Mouse (Mus musculus) hindbrain, embryonic 11.5 days (tissue): Measurements from ENCODE around the gene Apc2. TPM values are rescaled to one million over a fixed set of nuclear protein-coding genes. Genes with fewer than 3 reads are reported as not detected.
A peak's percentile ranks its signal among the peaks of the same experiment; 100 is the strongest.

Experiments
- ATAC-seq: fragments of 200-750 bp; cut with Nextera tagmentation; 2 replicates; pipeline ENCODE4 v1.8.0; 2017; ENCODE audit warnings: mild to moderate bottlenecking, moderate TSS enrichment, moderate library complexity; ENCODE audit not compliant: low FRiP score
- DNase-seq: peaks from one replicate; pipeline ENCODE4 v3.0.0-alpha.2; 2015; ENCODE audit warnings: low spot score
- H3K27ac ChIP-seq: fragments of 300-500 bp; sonication (generic); 2 replicates; pipeline ENCODE4 v1.5.1; 2014; ENCODE audit warnings: mild to moderate bottlenecking, low read depth, low read length
- H3K27me3 ChIP-seq: fragments of 300-500 bp; sonication (generic); 2 replicates; pipeline ENCODE4 v1.6.1; 2014; ENCODE audit warnings: mild to moderate bottlenecking, low read length, moderate library complexity, mixed read lengths; ENCODE audit not compliant: control insufficient read depth, insufficient read depth
- H3K36me3 ChIP-seq: fragments of 300-500 bp; sonication (generic); 2 replicates; pipeline ENCODE4 v1.6.1; 2014; ENCODE audit warnings: mild to moderate bottlenecking, low read length, moderate library complexity, mixed read lengths; ENCODE audit not compliant: control insufficient read depth, insufficient read depth
- H3K4me1 ChIP-seq: fragments of 300-500 bp; sonication (generic); replicated peaks from 2 replicates; pipeline ENCODE4 v1.6.1; 2014; ENCODE audit warnings: low read length, mixed read lengths; ENCODE audit not compliant: control insufficient read depth, insufficient read depth
- H3K4me2 ChIP-seq: fragments of 300-500 bp; sonication (generic); replicated peaks from 2 replicates; pipeline ENCODE4 v1.6.1; 2014; ENCODE audit warnings: mild to moderate bottlenecking, low read depth, low read length
- H3K4me3 ChIP-seq: fragments of 300-500 bp; sonication (generic); 2 replicates; pipeline ENCODE4 v1.5.1; 2014; ENCODE audit warnings: low read depth, low read length
- H3K9ac ChIP-seq: fragments of 300-500 bp; sonication (generic); 2 replicates; pipeline ENCODE4 v1.6.1; 2014; ENCODE audit warnings: low read depth, low read length
- H3K9me3 ChIP-seq: fragments of 300-500 bp; sonication (generic); 2 replicates; pipeline ENCODE4 v1.6.1; 2016; ENCODE audit warnings: low read length; ENCODE audit not compliant: control insufficient read depth
- WGBS: fragments of 180-500 bp; shearing (Covaris S2); extraction: QIAGEN DNeasy Blood & Tissue Kit; methylation state at CpG from one replicate; pipeline ENCODE4 v1.1.7; 2014; 5-methylcytosine and 5-hydroxymethylcytosine counted together
- polyA plus RNA-seq: library from polyadenylated mRNA; unstranded; fragments of >200 nt; fragmentation: Nextera tagmentation; extraction: Ambion mirVana; gene quantifications from 2 replicates; pipeline ENCODE4 v1.2.1, GENCODE M21; 2014

Apc2 gene
- polyA plus RNA-seq, 1 experiment from 2014 or later = 101 TPM

GRCm38 (mm10) chr10:80332525-80332989 is 36.8 kb downstream of the Apc2 start:
- H3K9ac ChIP-seq = no peak overlapping the region
- no peak overlapping the region for H3K27ac ChIP-seq

GRCm38 (mm10) chr10:80336263-80336662 is 40.5 kb downstream of the Apc2 start:
- Histone ChIP-seq H3K4me1 (no peaks in the 10 kb centered on the region; the same call in 1 of the 2 replicates), H3K9me3 (no peaks in the 10 kb centered on the region), H3K4me2 (no peak overlapping the region), H3K9ac (no peak overlapping the region), H3K36me3 (no peaks in the 10 kb centered on the region), H3K27me3 (peaks cover 12% of the 10 kb centered on the region), H3K4me3 (no peak overlapping the region), H3K27ac (no peak overlapping the region)
- DNase-seq = no peak
- 87% methylated on average over 12 of the region's 12 CpGs for WGBS
- ATAC-seq = no peak

More at GRCm38 (mm10) chr10:80332525-80332989, 36.8 kb downstream of the Apc2 start:
- Histone ChIP-seq H3K4me1 (0 out of 2 replicates have a peak, but pooled peaks cover 5% of the 10 kb centered on the region), H3K4me2 (no peak overlapping the region), H3K9me3 (no peaks in the 10 kb centered on the region), H3K36me3 (no peaks in the 10 kb centered on the region), H3K27me3 (peaks cover 7% of the 10 kb centered on the region), H3K4me3 (no peak overlapping the region)
- DNase-seq (no peak), ATAC-seq (no peak)
- WGBS = 81% methylated on average over 5 of the region's 5 CpGs

- Histone ChIP-seq H3K9me3 (no peaks in the 10 kb centered on the region), H3K27me3 (peaks cover 51% of the 10 kb centered on the region), H3K27ac (no peak overlapping the region), H3K36me3 (no peaks in the 10 kb centered on the region), H3K4me2 (no peak overlapping the region), H3K4me3 (no peak overlapping the region), H3K9ac (no peak overlapping the region), H3K4me1 (peaks cover 17% of the 10 kb centered on the region)
- WGBS = 23% methylated on average over 19 of the region's 19 CpGs
- ATAC-seq (peak; percentile 27; the same call in 1 of the 2 replicates), DNase-seq (peak; percentile 93)
These were observed 44.4 kb downstream of the Apc2 start for GRCm38 (mm10) chr10:80339941-80340750.

- WGBS = 10% methylated on average over 21 of the region's 21 CpGs
- no peak for DNase-seq
- H3K4me3 ChIP-seq = no peak overlapping the region
- peaks cover 59% of the 10 kb centered on the region for H3K27me3 ChIP-seq
- H3K9me3 ChIP-seq = no peaks in the 10 kb centered on the region
- H3K9ac ChIP-seq = no peak overlapping the region
- H3K36me3 ChIP-seq = no peaks in the 10 kb centered on the region
- no peak overlapping the region for H3K27ac ChIP-seq
- no peak for ATAC-seq
- peaks cover 17% of the 10 kb centered on the region for H3K4me1 ChIP-seq
- H3K4me2 ChIP-seq = no peak overlapping the region
These were observed 45.2 kb downstream of the Apc2 start for GRCm38 (mm10) chr10:80341026-80341425.

GRCm38 (mm10) chr10:80341491-80342304 is 45.9 kb downstream of the Apc2 start:
- 2% methylated on average over 47 of the region's 47 CpGs for WGBS
- Histone ChIP-seq H3K9me3 (no peaks in the 10 kb centered on the region), H3K36me3 (no peaks in the 10 kb centered on the region), H3K9ac (no peak overlapping the region), H3K4me1 (peaks cover 17% of the 10 kb centered on the region), H3K27ac (no peak overlapping the region), H3K4me3 (peak overlapping the region; percentile 23; the same call in 1 of the 2 replicates), H3K4me2 (peak overlapping the region; percentile 35), H3K27me3 (peaks cover 62% of the 10 kb centered on the region)
- DNase-seq (no peak), ATAC-seq (no peak)

- Histone ChIP-seq H3K4me3 (peak overlapping the region; percentile 23), H3K36me3 (no peaks in the 10 kb centered on the region), H3K9ac (no peak overlapping the region), H3K9me3 (no peaks in the 10 kb centered on the region), H3K27me3 (peaks cover 67% of the 10 kb centered on the region), H3K4me1 (peaks cover 17% of the 10 kb centered on the region), H3K27ac (no peak overlapping the region), H3K4me2 (peak overlapping the region; percentile 35)
- ATAC-seq = 0 out of 2 replicates have a peak, but pooled peaks have one; percentile 16
- no peak for DNase-seq
- WGBS = 3% methylated on average over 26 of the region's 26 CpGs
These were observed 46.5 kb downstream of the Apc2 start for GRCm38 (mm10) chr10:80342305-80342748.

GRCm38 (mm10) chr10:80342749-80343424 is 47.1 kb downstream of the Apc2 start:
- H3K27me3 ChIP-seq = peaks cover 72% of the 10 kb centered on the region
- H3K9me3 ChIP-seq = no peaks in the 10 kb centered on the region
- no peak overlapping the region for H3K27ac ChIP-seq
- no peaks in the 10 kb centered on the region for H3K36me3 ChIP-seq
- H3K4me3 ChIP-seq = peak overlapping the region; percentile 23
- ATAC-seq = peak; percentile 76
- peak overlapping the region; percentile 35 for H3K4me2 ChIP-seq
- peaks cover 17% of the 10 kb centered on the region for H3K4me1 ChIP-seq
- no peak overlapping the region for H3K9ac ChIP-seq
- 0% methylated on average over 30 of the region's 33 CpGs for WGBS
- peak; percentile 78 for DNase-seq

- no peak overlapping the region for H3K27ac ChIP-seq
- WGBS = 27% methylated on average over 13 of the region's 13 CpGs
- no peak overlapping the region for H3K9ac ChIP-seq
- H3K4me3 ChIP-seq = peak overlapping the region; percentile 13; the same call in 1 of the 2 replicates
- peak; percentile 23; the same call in 1 of the 2 replicates for ATAC-seq
- H3K36me3 ChIP-seq = no peaks in the 10 kb centered on the region
- peak overlapping the region; percentile 35 for H3K4me2 ChIP-seq
- no peak for DNase-seq
- H3K27me3 ChIP-seq = peaks cover 78% of the 10 kb centered on the region
- no peaks in the 10 kb centered on the region for H3K9me3 ChIP-seq
- H3K4me1 ChIP-seq = peaks cover 19% of the 10 kb centered on the region
These were observed 47.7 kb downstream of the Apc2 start for GRCm38 (mm10) chr10:80343425-80343895.
